Mouse (Mus musculus) G1E (cell line): Measurements from ENCODE around the gene Tmem132d.

Experiments
- CTCF ChIP-seq: IDR thresholded peaks from 2 replicates; pipeline ENCODE4 v1.5.1; 2012; ENCODE audit warnings: low read depth, low read length, inconsistent platforms, mixed read lengths
- GATA1 ChIP-seq: IDR thresholded peaks from 2 replicates; pipeline ENCODE4 v1.6.1; 2012; ENCODE audit warnings: borderline replicate concordance, low read length, inconsistent platforms, mixed read lengths
- GATA2 ChIP-seq: IDR thresholded peaks from 2 replicates; pipeline ENCODE4 v1.6.1; 2012; ENCODE audit warnings: low read depth, low read length, inconsistent platforms, borderline replicate concordance
- POLR2AphosphoS5 ChIP-seq: IDR thresholded peaks from 2 replicates; pipeline ENCODE4 v1.6.1; 2012; ENCODE audit warnings: low read depth, low read length, inconsistent platforms; ENCODE audit not compliant: insufficient replicate concordance
- TAL1 ChIP-seq: conservative IDR thresholded peaks from 2 replicates; pipeline ENCODE4 v1.6.1; 2012; ENCODE audit warnings: low read depth, low read length, inconsistent platforms, mixed read lengths

DNA sequence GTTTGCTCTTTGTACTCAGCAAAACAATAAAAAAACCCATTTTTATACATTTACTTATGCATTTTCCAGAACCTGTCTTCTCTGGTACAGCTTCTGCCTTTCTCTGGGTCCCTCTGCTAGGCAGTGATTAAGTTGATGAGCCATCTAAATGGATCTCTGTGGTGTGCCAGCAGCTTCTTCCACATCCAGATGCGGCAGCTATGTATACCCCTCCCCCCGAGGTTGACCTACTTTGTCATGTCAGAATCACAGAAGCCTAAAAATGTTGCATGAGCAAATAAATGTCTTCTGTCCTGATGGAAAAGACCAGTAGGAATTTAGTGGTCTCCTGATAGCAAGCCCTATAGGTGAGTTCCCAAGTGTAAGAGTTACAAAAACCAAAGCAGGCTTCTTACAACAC is 601.1 kb downstream of the Tmem132d start:
- no peak for TF ChIP-seq CTCF
- TF ChIP-seq GATA1 = no peak
- no peak for TF ChIP-seq POLR2AphosphoS5
- no peak for TF ChIP-seq TAL1
- no peak for TF ChIP-seq GATA2
